Mouse (Mus musculus) neutrophil, adult 83 days (primary cell): ENCODE measurements around the gene Gm10999. TPM values are rescaled to one million over a fixed set of nuclear protein-coding genes. Genes with fewer than 3 reads are reported as not detected.

Experiments used
- total RNA-seq, 2 experiments: library from RNA; stranded (reverse); gene quantifications; one replicate each; pipeline ENCODE4 v1.2.4; 2023

Gene Gm10999
- not detected for total RNA-seq

DNA sequence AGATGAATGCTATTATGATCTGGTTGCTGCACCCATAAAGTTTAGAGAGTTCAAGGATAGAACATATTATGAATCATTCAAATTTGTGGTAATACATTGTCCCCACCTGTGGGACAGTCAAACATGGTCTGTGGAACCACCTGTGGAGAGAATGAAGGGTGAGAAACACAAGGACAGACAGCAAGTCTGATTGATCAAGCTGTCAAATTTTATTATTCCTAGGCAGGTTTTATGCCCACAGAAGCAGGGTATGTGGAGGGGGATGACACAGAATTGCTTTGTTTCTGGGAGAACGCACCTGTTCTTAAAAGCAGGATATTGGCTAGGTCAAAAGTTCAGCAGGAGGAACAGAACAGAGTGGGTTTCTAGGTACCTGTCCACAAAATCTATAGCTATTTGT lies at the start of gene Gm10999:
Gene Gm10999, minus strand, starts transcription at position 101 of the 400 bp plus-strand sequence.

Other genes with a start within 250 kb of the Gm10999 start
- gene Ccdc7a, start 66.1 kb downstream of the Gm10999 start, total RNA-seq: not detected
- not detected for gene Ccdc7b, start 64.5 kb downstream of the Gm10999 start, total RNA-seq
- 1 to 10 TPM; 3.0 to 3.4 TPM for gene 2610044O15Rik8, start 102.7 kb upstream of the Gm10999 start, total RNA-seq